Mouse (Mus musculus): ENCODE measurements around the gene Lrrc8c. TPM values are rescaled to one million over a fixed set of nuclear protein-coding genes. Genes with fewer than 3 reads are reported as not detected.

Gene Lrrc8c
- polyA plus RNA-seq, 1 experiment from 2014 or later, result 10.2 TPM

DNA sequence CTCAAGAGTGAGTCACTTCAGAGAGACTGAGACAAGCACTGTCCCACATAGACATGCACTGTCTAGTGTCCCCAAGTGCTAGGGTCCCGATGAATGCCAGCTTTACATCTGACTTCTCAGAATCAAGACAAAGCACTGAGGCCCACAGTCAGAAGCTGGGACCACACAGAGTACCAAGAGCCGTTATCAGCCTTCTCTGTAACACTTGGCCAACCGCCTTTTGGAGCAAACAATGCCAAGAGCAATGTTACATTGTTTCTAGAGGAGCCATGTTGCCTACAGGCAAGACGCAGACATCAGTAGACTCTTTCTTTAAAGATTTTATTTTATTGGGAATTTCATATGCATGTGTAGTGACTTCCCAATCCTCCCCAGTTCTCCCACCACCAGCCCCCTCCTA, 73.2 kb downstream of the Lrrc8c start:
- WGBS, result 90% methylated on average over 4 of the region's 4 CpGs
- Histone ChIP-seq H3K9me3 (no peaks in the 10 kb centered on the region), H3K36me3 (no peaks in the 10 kb centered on the region), H3K27ac (no peak overlapping the region), H3K4me1 (replicated peaks) (peaks cover 6% of the 10 kb centered on the region; the same call in 1 of the 2 replicates), H3K27me3 (ENCODE audit: insufficient read depth, poor library complexity, severe bottlenecking) (no peaks in the 10 kb centered on the region), H3K4me3 (no peak overlapping the region)
- no peak for DNase-seq (ENCODE audit: low spot score)

DNA sequence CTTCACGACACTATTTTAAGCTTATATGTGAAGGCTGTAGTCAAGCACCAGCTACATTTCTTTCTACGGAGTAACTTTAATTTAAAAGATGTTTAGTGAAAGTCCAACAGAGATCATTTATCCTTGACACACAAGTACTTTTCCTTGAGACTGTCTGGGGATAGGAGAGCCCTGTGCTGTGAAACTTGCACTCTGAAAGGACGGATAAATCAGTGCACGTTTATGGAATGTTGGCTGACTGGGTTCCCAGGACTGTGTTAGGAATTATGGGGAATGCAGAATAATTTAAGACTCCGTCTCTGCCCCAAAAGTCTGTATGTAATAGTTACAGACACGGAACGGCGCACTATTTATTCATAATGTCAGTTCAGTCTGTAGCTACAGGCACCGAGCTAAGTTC, 74.4 kb downstream of the Lrrc8c start:
- Histone ChIP-seq H3K4me1 (replicated peaks) (no peaks in the 10 kb centered on the region), H3K27me3 (ENCODE audit: insufficient read depth, poor library complexity, severe bottlenecking) (no peaks in the 10 kb centered on the region), H3K36me3 (no peaks in the 10 kb centered on the region), H3K27ac (no peak overlapping the region), H3K9me3 (no peaks in the 10 kb centered on the region), H3K4me3 (no peak overlapping the region)
- DNase-seq (ENCODE audit: low spot score), result no peak
- WGBS, result 94% methylated on average over 9 of the region's 9 CpGs

DNA sequence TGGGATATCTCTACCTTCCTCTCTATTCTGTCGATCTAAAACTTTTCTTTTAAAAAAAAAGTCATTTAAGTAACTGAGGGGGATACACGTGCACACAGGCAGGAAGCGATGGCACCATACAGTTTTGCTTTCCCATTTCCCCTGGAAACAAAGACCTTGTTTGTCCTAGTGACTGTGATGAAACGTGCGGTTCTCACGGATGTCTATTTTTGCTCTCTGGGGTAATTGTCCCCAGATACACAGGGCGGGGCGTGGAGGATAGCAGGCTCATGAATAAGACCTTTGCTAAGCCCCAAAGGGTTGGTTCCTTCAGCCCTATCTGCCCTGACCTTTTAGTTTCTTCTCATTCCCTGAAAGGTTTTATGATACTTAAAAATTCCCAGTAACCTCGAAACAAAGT, 79.7 kb downstream of the Lrrc8c start:
- 74% methylated on average over 9 of the region's 9 CpGs for WGBS
- no peak for DNase-seq (ENCODE audit: low spot score)
- H3K27ac ChIP-seq, result no peak overlapping the region
- H3K36me3 ChIP-seq, result no peaks in the 10 kb centered on the region
- no peaks in the 10 kb centered on the region for H3K27me3 ChIP-seq (ENCODE audit: insufficient read depth, poor library complexity, severe bottlenecking)
- no peak overlapping the region for H3K4me3 ChIP-seq
- H3K9me3 ChIP-seq, result no peaks in the 10 kb centered on the region
- H3K4me1 ChIP-seq (replicated peaks), result no peaks in the 10 kb centered on the region

DNA sequence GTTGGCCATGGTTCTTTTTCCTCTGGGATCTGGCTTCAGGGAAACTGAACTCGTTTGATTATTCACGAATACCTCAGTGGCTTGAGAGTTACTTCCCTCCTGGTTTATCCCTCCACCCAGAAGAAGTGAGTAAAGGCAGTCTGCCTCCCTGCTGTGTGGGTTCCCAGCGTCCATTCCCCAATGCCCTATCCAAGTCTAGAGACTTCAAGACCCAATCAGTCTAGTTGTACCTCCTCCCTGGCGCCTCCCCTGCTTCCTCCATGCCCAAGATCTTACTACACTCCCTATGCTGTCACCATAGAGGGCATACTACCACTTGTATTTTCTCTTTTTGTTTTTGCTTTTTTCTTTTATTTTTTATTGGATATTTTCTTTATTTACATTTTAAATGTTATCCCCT, 80.1 kb downstream of the Lrrc8c start:
- H3K27ac ChIP-seq, result no peak overlapping the region
- no peaks in the 10 kb centered on the region for H3K4me1 ChIP-seq (replicated peaks)
- no peak overlapping the region for H3K4me3 ChIP-seq
- 66% methylated on average over 4 of the region's 4 CpGs for WGBS
- H3K27me3 ChIP-seq (ENCODE audit: insufficient read depth, poor library complexity, severe bottlenecking), result no peaks in the 10 kb centered on the region
- H3K9me3 ChIP-seq, result no peaks in the 10 kb centered on the region
- no peak for DNase-seq (ENCODE audit: low spot score)
- H3K36me3 ChIP-seq, result no peaks in the 10 kb centered on the region

DNA sequence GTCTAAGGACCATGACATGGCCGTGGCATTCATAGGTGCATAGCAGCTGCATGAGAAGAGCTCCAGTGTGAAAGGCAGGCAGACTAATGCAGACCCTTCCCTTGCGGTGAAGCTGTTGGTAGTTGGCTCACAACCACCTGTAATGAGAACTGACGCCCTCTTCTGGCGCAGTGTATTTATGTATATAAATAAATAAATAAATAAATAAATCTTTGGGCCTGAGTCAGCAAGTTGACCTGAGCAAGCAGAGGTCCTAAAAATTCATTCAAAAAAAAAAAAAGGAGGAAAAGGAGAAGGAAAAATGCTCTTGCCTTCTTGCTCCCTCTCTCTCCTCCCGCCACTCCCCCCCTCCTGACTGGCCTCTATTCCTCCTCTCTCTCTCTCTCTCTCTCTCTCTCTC, 81.8 kb downstream of the Lrrc8c start:
- Histone ChIP-seq H3K9me3 (no peaks in the 10 kb centered on the region), H3K4me3 (no peak overlapping the region), H3K27me3 (ENCODE audit: insufficient read depth, poor library complexity, severe bottlenecking) (no peaks in the 10 kb centered on the region), H3K36me3 (no peaks in the 10 kb centered on the region), H3K27ac (no peak overlapping the region), H3K4me1 (replicated peaks) (no peaks in the 10 kb centered on the region)
- no peak for DNase-seq (ENCODE audit: low spot score)
- 76% methylated on average over 5 of the region's 5 CpGs for WGBS

DNA sequence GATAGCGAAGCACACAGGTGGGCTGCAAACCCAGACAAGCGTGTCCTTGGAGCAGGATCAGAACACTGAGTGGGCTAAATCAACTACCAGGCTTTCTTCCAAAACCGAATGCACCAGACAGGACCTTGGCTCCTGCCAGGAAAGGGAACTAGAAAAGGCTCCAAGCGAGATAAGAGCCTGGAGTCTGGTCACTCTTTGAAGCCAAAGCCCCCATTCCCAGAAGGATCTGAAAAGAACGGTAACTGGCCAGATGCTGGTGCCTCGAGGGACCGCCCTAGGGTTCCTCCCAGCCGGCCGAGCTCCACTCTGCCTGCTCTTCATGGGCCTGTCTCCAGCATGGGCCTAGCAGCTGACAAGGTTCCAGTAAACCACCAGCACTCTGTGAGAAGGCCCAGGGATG, 83.4 kb downstream of the Lrrc8c start:
- DNase-seq (ENCODE audit: low spot score), result no peak
- Histone ChIP-seq H3K4me1 (replicated peaks) (no peaks in the 10 kb centered on the region), H3K27ac (no peak overlapping the region; the same call in 1 of the 2 replicates), H3K27me3 (ENCODE audit: insufficient read depth, poor library complexity, severe bottlenecking) (no peaks in the 10 kb centered on the region), H3K4me3 (no peak overlapping the region), H3K9me3 (no peaks in the 10 kb centered on the region), H3K36me3 (peaks cover 14% of the 10 kb centered on the region)
- WGBS, result 83% methylated on average over 9 of the region's 9 CpGs

DNA sequence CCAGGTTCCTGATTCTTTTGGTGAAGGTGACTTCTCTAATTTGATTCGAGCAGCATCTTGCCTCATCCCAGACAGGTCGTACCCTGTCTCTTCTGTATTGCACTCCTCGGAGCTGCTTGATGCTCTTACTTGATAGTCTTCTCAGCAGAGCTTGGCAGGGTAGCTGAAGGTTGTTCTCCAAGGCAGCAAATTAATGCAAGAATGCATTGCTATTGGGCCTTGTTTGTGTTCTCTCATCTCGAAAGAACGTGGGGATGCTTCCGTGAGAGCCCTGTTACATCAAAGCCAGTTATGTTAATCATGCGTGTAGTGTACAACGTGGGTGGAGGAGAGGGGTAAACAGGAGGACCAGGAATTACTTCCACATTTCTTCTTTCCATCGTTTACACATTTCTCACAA, 86.5 kb downstream of the Lrrc8c start:
- Histone ChIP-seq H3K9me3 (no peaks in the 10 kb centered on the region), H3K27me3 (ENCODE audit: insufficient read depth, poor library complexity, severe bottlenecking) (no peaks in the 10 kb centered on the region), H3K36me3 (peaks cover 29% of the 10 kb centered on the region), H3K27ac (no peak overlapping the region), H3K4me1 (replicated peaks) (peaks cover 3% of the 10 kb centered on the region; the same call in 1 of the 2 replicates), H3K4me3 (no peak overlapping the region)
- 85% methylated on average over 9 of the region's 9 CpGs for WGBS
- DNase-seq (ENCODE audit: low spot score), result no peak

DNA sequence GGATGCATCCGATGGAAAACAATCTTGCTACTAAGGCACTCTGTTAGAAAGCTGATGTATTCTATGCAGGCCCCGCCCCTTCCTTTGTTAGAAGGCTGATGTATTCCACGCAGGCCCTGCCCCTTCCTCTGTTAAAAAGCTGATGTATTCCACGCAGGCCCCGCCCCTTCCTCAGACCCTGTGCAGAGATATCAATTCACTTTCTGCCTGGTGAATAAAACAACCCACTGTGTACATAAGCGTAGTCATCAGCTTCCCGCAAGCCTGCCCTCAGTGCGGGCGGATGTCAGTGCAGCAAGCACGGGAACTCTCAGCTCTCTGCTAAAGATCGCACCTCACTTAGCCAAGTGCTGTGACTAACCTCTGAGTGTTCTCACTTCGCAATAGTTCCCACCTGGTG, 90.5 kb downstream of the Lrrc8c start:
- Histone ChIP-seq H3K9me3 (no peaks in the 10 kb centered on the region), H3K36me3 (peaks cover 29% of the 10 kb centered on the region), H3K27ac (no peak overlapping the region), H3K27me3 (ENCODE audit: insufficient read depth, poor library complexity, severe bottlenecking) (no peaks in the 10 kb centered on the region), H3K4me1 (replicated peaks) (peaks cover 8% of the 10 kb centered on the region; the same call in 1 of the 2 replicates), H3K4me3 (no peak overlapping the region)
- DNase-seq (ENCODE audit: low spot score), result peak; percentile 20
- WGBS, result 74% methylated on average over 12 of the region's 12 CpGs

DNA sequence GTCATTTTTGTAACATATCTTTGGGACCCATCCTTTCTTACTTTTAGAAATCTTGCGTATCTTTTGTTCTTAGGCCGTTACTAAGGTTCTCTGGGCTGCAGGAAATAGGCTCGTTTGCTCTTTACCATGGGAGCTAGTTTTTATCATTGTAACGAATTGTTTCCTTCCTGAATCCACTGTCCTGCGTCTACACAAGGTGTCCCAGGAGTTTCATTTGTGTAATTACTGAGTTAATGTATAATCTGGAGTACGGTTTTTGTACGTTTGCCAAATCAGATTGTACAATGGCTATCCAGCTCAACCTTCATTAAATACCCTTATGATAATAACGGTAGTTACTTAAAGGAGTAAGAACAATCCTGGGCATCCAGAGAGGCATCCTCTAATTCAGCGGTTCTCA, 93.8 kb downstream of the Lrrc8c start:
- no peak overlapping the region for H3K4me3 ChIP-seq
- no peaks in the 10 kb centered on the region for H3K9me3 ChIP-seq
- no peaks in the 10 kb centered on the region for H3K27me3 ChIP-seq (ENCODE audit: insufficient read depth, poor library complexity, severe bottlenecking)
- peaks cover 11% of the 10 kb centered on the region for H3K36me3 ChIP-seq
- peaks cover 8% of the 10 kb centered on the region; the same call in 1 of the 2 replicates for H3K4me1 ChIP-seq (replicated peaks)
- 92% methylated on average over 9 of the region's 9 CpGs for WGBS
- DNase-seq (ENCODE audit: low spot score), result no peak
- H3K27ac ChIP-seq, result no peak overlapping the region

DNA sequence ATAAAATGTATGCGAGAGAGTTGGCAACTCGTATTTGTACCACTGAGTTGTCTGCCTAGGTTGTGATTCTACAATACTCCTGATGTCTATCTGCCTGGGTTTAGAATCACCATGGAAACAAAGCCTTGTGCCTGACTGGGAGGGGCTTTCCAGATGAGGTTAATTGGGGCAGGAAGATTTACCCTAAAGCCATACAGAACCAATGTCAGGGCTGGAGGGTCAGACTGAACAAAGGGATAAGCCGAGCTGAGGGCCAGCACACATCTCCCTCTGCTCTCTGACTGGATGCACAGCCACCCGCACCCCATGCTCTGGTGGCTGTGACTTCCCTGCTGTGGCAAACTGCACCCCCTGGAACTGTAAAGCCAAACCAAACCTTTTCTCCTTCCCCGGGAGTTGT, 94.8 kb downstream of the Lrrc8c start:
- H3K27ac ChIP-seq, result peak overlapping the region; percentile 59
- H3K4me1 ChIP-seq (replicated peaks), result peaks cover 8% of the 10 kb centered on the region; the same call in 1 of the 2 replicates
- no peaks in the 10 kb centered on the region for H3K27me3 ChIP-seq (ENCODE audit: insufficient read depth, poor library complexity, severe bottlenecking)
- H3K9me3 ChIP-seq, result no peaks in the 10 kb centered on the region
- 65% methylated on average over 5 of the region's 5 CpGs for WGBS
- no peak overlapping the region for H3K4me3 ChIP-seq
- DNase-seq (ENCODE audit: low spot score), result peak; percentile 8
- H3K36me3 ChIP-seq, result 0 out of 2 replicates have a peak, but pooled peaks cover 3% of the 10 kb centered on the region

DNA sequence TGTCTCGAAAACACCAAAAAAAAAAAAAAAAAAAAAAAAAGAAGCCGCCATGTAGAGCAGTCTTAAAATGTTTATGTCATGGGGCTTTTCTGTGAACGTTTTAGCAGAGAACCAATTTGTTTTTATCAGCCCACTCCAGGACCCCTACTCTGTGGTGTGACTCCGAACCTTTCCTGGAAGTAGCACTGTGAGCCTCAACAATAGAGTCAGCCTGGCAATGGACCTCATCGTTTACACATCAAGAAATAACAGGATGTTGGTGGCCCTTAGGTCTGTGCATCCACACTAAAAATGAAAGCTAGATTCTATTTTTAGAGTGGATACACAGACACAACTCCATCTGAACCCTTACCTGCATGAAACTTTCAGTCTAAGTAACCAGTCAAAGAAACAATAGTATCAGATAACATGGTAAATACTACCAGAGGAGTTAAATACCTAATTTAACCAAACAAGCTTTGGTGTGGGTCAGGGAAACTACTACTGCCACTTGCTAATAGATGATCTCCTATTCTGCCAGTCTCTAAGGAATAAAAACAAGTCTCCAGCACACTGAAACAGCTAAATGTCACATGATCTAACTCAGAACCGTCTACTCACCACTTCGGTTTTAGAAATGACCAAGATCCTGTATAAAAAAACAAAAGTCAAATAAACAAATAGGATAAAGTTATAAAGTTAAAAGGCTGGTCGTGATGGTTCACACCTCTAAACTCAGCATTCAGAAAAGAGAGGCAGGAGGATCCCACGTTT, 95.7 kb downstream of the Lrrc8c start:
- no peak overlapping the region for H3K4me3 ChIP-seq
- no peaks in the 10 kb centered on the region for H3K27me3 ChIP-seq (ENCODE audit: insufficient read depth, poor library complexity, severe bottlenecking)
- no peaks in the 10 kb centered on the region for H3K9me3 ChIP-seq
- no peak for DNase-seq (ENCODE audit: low spot score)
- no peak overlapping the region for H3K27ac ChIP-seq
- WGBS, result 79% methylated on average over 9 of the region's 9 CpGs
- H3K36me3 ChIP-seq, result no peaks in the 10 kb centered on the region
- H3K4me1 ChIP-seq (replicated peaks), result peaks cover 6% of the 10 kb centered on the region; the same call in 1 of the 2 replicates

DNA sequence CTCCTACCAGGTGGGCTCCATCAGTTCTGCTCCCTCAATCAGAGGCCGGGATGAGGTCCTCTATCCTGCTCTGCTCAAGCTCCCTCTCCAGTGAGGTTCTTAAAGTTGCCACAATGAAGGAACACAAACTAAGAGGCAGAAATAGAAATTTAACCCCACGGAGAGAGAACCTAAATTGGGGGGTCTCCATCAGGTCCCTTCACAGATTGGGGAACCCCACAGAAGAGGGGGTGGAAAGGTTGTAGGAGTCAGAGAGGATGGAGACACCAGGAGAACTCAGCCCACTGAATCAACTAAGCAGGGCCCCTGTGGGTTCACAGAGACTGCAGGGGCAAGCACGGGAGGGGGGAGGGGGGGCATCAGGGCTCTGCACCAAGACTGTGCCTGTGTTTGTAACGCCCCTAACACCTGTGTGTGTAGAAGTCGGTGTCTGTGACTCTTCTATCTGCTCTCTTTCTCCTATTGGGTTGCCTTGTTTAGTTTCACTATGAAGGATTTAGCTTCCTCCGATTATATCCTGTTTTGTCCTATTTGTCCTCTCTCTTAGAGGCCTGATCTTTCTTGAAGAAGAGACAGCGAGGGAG, 96.8 kb downstream of the Lrrc8c start:
- DNase-seq (ENCODE audit: low spot score), result no peak
- Histone ChIP-seq H3K27ac (no peak overlapping the region), H3K4me1 (replicated peaks) (peaks cover 5% of the 10 kb centered on the region; the same call in 1 of the 2 replicates), H3K9me3 (no peaks in the 10 kb centered on the region), H3K36me3 (no peaks in the 10 kb centered on the region), H3K4me3 (no peak overlapping the region), H3K27me3 (ENCODE audit: insufficient read depth, poor library complexity, severe bottlenecking) (no peaks in the 10 kb centered on the region)
- 71% methylated on average over 7 of the region's 7 CpGs for WGBS

DNA sequence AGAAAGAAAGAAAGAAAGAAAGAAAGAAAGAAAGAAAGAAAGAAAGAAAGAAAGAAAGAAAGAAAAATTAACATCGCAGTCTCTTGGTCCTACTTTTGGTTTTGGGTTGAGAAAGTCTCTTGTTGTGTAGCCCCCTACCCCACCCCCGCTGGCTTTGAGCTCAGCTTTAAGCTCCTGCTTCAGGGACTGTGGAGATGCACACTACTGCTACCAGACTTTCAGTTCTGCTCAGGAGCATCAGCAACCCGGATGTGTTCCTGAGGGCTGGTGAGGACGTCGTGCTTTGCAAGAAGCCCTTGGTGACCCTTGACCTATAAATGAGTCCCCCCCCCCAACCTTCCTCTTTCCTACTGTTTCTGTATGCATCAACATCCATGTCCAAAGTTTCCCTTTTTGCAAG, 97.3 kb downstream of the Lrrc8c start:
- H3K27me3 ChIP-seq (ENCODE audit: insufficient read depth, poor library complexity, severe bottlenecking), result no peaks in the 10 kb centered on the region
- DNase-seq (ENCODE audit: low spot score), result no peak
- no peak overlapping the region for H3K27ac ChIP-seq
- peaks cover 5% of the 10 kb centered on the region; the same call in 1 of the 2 replicates for H3K4me1 ChIP-seq (replicated peaks)
- no peaks in the 10 kb centered on the region for H3K9me3 ChIP-seq
- 80% methylated on average over 5 of the region's 5 CpGs for WGBS
- no peaks in the 10 kb centered on the region for H3K36me3 ChIP-seq
- no peak overlapping the region for H3K4me3 ChIP-seq
